Mouse (Mus musculus) testis, postnatal 14 days (tissue): ENCODE data around the gene P2ry12.

ENCODE experiments used
- DNase-seq: peaks from one replicate; pipeline ENCODE4 v3.0.0; 2021; ENCODE audit warnings: low spot score

Gene P2ry12

GRCm38 (mm10) chr3:59185662-59186061, 77.0 kb downstream of the P2ry12 start:
- DNase-seq, result no peak

GRCm38 (mm10) chr3:59182129-59182528, 80.5 kb downstream of the P2ry12 start:
- DNase-seq, result no peak

- DNase-seq, result no peak
Measured at GRCm38 (mm10) chr3:59181134-59181533, 81.5 kb downstream of the P2ry12 start.

- no peak for DNase-seq
Measured at GRCm38 (mm10) chr3:59176871-59177270, 85.8 kb downstream of the P2ry12 start.

GRCm38 (mm10) chr3:59175234-59175633, 87.4 kb downstream of the P2ry12 start:
- no peak for DNase-seq

GRCm38 (mm10) chr3:59174426-59175154, 88.1 kb downstream of the P2ry12 start:
- DNase-seq, result no peak

GRCm38 (mm10) chr3:59169921-59170627, 92.6 kb downstream of the P2ry12 start:
- no peak for DNase-seq

GRCm38 (mm10) chr3:59169215-59169614, 93.5 kb downstream of the P2ry12 start:
- DNase-seq, result no peak

GRCm38 (mm10) chr3:59168476-59168875, 94.2 kb downstream of the P2ry12 start:
- DNase-seq, result no peak

- no peak for DNase-seq
Measured at GRCm38 (mm10) chr3:59167417-59168054, 95.1 kb downstream of the P2ry12 start.
